Mouse (Mus musculus) ovary, postnatal 36 days (tissue): ENCODE measurements around the gene Lmo2.

Source experiments
- DNase-seq: peaks from one replicate; pipeline ENCODE4 v3.0.0; 2022; ENCODE audit warnings: low spot score, mixed read lengths

Gene Lmo2

DNA sequence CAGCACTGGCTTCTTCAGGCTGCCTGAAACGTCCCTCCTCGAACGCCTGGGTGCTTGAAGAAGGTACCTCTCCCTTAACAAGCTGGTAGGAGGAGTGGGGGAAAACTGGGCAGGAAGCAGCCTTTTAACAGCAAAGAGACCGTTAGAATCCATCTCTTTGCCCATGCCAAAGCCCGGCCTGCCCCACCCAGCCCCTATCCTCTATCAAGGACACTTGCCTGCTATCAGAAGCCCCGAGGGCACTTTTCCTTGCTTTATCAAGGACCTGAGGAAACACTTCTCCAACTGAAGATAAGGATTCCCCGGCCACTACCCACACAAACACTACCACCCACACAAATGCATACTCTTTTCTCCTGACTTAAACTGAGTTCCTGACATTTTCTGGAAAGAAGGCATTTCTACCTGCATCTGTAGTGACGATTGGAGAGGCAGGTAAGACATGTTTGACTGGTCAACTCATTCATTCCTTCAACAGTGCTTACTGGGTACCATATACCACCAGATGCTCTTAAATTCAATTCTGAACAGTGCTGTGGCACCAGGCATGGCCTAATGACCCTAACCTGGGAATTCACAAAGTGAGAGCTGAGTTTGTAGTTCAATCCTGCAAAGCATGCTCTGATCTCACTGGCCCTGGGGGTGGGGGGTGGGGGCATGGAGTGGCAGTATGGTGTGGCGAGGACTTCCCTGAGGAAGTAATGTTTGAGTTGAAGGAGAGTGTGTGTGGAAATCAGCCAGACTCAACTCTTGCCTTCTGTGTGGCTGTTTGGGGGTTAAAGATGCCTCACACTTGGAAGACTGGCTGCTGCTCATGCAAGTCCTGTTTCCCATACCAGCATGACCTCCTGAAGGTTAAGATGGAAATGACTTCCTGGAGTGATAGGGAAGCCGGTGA lies at the start of gene Lmo2:
Gene Lmo2, plus strand, starts transcription at position 338 of the 898 bp plus-strand sequence.
- DNase-seq, result no peak

DNA sequence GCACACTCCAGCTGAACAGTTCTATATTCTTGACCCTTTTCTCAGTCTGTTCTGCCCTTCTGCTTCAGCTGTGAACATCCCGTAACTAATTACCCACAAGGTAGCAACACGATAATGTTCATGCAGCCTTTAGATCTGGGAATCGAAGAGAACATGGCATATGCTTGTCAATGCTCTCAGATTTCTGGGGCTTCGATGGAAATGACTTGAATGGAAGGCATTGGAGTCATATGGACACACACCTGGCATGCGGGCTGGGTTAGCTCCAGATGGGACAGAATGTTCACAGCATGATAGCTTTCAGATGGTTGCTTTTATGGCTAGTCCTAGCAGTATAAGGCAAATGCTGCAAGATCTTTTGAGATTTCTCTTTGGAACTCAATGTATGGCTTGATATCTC lies 47.2 kb upstream of the Lmo2 start:
- DNase-seq, result no peak

DNA sequence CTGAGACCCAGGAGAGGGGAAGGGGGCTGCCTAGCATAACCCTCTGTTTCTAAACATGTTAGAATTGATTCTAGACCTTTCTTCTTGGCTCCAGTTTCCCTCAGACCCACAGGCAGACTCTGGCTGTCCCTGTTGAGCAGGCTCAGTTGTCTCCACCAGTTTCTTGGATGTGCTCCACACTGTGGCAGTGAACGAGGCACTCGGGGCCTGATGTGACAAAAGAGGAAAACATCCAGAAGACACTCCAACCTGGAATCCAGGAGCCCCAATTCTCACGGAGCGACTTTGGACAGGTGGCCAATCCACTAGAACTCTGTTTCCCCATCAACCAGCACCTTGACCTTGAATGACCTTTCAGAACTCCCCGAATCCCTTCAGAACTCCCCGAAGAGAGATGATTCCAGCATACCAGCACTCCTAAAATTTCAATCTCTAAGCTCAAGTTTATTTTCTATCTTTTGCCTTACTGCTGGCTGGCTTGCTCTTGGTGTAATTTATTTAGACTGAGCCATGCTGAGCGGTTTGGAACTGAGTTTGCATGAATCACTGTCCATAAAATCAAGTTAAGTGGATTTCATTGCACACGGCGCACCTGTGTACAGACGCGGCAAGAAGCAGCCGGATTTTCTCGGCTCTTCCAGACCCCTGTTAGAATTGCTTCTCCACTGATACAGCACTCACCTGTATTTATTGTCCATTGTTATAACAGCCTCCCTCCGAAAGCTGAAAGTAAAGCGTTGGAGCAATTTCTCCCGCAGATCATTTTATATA lies 45.1 kb upstream of the Lmo2 start:
- DNase-seq, result no peak

DNA sequence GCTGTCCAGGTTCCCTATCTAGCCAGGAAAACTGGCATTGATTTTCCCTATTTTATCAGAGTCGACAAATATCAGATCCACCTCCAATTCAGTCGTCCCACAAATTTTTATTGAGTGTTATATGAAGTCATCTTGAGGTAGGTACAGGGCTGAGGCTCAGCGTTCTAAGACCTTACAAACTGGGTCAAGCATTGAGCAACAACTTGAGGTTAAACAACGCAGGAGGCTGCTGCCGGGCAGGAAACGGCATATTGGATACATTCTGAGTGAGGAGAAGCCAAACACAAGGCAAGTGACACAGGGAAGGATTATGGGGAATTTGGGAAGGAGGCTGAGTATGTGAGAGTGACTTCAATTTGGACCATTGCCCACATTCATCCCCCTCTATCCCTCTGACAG lies 44.5 kb upstream of the Lmo2 start:
- DNase-seq, result no peak

DNA sequence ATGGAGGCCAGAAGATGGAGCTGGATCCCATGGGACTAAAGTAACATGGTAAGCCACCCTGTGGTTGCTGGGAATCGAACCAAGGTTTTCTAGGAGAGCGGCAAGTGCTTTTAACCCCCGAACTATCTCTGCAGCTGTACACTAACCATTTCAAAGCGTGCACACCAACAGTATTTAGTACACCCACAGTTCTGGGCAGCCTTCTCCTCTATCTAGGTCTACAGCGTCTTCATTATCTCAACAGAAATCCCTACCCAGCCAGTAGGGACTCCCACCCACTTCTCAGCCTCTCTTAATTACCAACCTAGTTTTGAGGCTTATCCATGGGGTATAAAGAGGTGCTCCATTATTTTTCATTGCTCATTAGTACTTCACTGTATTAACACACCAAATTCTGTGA lies 41.7 kb upstream of the Lmo2 start:
- no peak for DNase-seq

DNA sequence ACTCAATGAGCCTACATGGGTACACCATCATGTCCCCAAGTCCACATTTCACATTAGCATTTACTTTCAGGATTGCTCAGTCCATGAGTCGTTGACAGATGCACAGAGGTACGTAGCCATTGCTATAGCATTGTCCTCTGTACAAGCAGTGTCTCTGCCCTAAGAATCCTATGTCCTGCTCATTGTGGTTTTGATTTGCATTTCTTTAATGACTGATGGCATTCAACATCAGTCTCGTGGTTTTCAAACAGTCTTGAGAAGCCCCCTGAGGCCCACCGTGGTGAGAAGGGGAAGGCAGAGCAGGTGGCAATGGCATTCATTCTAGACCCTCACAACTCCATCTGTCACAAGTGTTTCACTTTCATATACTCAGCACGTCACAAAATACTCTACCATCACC lies 40.4 kb upstream of the Lmo2 start:
- DNase-seq, result no peak

DNA sequence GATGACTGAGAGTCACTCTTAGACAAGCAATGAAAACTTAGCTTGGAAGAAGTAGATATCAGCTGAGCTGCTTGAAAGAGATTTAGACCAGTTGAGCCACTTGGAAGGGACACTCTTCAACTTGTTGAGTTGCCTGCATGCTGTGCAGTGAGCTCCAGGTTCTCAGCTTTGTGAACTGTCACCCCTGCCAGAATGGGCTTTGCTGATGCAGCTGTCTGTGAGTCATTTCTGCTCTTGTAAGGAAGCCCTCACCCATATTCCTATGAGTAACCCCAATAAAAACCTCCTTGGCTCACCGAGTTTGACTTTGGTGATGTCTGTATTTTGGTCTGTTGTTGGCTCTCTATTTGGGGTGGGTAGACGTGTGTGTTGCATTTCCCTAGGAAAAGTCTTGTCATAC lies 39.4 kb upstream of the Lmo2 start:
- DNase-seq, result no peak

DNA sequence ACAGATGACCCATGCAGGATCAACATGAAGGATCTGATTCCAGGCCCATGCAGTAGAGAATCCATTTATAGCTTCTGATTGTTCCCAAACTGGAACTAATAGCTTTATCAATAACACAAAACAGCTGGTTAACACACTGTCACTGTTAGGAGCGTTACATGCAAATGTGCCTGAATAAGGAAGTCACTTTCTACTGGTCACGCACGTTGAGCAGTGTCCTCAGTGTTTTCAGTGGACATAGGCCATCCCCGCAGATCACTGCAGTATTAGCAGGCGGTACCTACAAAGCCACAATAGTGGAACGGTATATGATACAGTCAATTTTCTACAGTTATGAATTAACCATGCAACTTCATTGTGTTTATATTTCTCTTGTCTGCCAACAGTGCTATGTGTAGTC lies 38.3 kb upstream of the Lmo2 start:
- DNase-seq, result no peak

DNA sequence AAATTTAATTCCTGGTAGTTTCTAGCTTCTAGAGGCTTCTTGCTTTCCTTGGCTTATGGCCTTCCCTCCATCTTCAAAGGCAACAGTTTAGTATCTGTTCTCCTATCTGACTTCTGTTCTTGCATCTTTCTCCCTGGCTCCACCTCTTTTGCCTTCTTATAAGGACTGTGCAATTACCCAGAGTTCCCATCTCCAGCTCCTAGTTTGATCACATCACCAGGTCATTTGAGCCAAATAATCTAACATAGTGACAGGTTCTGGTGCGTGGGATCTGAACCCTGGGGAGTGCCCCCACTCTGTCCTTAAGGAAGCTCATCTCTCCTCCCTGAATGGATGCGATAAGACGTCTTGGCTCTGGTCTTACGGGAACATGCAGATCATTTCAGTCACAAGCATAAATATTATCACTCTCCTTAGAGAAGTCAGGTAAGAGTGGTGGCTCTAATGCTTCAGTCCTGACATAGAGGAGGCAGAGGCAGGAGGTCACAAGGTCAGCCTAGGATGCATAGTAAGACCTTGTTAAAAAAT lies 31.1 kb upstream of the Lmo2 start:
- DNase-seq, result no peak

DNA sequence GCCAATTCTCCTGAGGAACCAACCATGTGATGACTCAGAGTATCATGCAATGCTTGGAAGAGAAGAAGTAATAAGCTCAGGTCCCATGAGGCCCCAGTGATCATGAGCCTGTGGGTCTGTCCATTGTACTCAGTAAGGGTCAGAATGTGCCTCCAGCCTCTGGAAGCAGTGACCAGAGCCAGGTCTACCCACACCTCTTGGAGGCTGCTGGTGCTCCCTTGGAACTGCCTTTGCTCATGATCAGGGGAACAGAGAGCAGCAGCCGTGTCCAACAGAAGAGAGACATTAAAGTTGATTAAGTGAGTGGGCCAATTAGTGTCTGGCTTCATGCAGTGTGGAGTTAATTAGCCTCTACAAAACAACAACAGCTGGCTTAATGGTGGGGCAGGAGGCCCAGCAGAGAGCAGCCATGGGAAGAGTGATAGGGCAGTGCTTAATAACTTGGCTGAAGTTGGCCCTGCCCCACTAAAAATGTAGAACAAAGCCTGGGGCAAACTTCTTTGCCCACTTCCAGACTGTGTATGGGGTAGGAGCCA lies 30.1 kb upstream of the Lmo2 start:
- no peak for DNase-seq

DNA sequence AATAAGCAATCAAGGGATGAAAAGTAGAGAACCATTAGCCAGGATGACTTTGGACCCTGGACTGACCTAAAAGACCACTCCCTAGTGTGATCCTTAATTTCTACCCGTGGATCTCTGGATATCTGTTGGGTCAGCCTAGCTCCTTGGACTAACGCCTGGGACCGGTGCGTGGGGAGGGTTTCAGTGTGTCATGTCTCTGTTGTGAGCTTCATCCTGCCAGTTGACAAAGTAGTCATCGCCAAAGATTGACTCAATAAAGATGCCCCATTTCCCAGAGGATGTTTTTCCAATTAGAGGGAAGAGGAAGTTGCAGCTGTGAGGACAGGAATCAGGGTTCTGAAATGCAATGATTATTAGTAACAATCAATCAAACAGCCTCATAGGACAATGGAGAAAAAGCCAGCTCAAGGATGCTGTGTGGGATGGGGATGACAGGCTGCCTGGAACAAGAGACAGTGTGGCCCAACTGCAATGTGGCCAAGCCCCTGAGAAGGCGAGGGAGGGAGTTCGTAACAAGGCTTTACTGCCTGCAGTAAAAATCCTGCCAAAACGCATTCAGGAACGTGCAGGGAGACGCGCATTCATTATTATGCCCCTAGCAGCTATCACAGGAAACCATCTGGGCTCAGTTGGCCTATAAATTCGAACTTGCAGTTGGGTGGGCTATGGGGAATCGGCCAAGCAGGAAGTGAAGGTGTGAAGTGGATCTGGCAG lies 27.3 kb upstream of the Lmo2 start:
- no peak for DNase-seq

DNA sequence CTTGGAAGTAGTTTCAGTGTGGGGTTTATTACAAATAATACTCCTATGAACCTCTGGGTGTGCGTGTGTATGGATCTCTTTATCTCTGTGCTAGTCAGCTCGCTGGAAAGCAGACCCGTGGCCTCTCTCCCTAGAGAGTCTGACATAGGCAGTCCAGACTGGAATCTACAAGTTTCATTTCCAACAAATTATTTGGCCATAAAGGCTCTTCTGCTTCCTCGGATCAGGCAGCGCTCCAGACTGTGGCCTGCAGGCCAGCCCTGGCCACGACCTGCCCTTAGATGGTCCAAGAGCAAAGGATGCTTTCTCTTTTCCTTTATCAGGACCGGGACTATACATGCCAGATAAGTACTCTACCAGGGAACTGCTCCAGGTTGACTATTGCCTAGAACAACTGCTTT lies 26.3 kb upstream of the Lmo2 start:
- no peak for DNase-seq

DNA sequence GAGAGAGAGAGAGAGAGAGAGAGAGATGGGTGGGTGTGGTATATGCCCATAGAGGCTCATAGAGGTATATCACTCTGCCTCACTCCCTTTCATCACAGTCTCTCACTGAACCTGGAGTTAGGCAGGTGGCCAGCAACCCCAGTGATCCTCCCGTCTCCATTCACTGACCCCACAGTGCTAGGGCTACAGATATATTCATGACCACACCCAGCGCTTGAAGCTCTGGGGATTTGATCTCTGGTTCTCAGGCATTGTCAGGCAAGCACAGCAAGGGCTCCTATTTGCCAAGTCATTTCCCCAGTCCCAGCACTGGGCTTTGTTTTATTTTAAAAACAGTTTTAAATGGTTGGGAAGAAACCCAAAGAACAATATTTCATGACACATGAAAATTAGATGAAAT lies 25.8 kb upstream of the Lmo2 start:
- DNase-seq, result no peak

DNA sequence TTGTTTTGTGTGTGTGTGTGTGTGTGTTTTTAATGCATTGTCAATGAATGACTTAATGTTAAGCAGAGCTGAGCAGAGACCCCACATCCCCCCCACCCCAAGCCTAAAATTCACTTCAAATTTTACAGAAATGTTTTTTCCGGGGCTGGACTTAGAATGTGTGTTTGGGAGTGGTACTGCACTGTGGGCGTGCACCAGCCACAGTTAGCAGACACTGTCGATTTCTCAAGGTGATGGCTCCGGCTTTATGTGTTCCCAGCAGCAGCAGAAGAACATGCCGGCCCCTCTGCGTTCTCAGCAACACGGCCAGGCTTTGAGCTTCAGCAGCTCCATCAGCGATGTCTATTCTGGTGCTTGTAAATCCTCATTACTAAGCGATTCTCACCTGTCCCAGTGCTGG lies 25.3 kb upstream of the Lmo2 start:
- no peak for DNase-seq

DNA sequence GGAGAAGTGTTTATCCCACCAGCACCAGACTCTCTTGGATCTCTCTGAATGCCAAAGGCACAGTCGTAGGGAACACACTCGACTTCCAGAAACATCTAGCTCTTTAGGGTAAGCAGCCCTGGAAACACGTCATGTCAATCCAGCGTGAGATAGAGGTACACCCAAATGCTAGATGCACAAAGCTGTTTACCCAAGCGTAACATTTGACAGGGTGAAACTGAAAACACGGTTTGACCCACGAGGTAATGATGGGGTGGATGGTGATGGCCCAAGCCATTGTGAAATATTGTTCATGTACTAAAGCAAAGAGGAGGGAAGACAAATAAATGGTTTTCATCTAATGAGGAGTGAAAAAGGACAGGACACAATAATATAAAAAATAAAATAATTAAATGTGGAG lies 23.5 kb upstream of the Lmo2 start:
- no peak for DNase-seq

DNA sequence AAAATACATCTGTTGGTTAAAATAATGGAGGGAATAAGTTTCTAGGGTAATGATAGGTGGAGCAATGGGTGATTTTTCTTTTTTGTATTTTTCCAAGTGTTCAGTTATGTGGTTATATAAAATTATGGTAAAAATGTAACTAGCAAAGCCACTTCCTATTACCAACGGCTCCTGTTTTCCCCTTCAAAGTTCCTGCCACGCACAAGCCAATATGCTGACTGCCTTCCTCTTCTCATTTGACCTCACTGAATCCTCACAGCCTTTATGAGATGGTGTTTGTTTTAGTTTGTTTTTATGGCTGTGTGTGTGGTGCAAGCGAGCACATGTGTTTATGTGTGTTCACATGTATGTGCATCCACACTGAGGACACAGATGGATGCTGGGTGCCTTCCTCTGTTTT lies 23.1 kb upstream of the Lmo2 start:
- no peak for DNase-seq

DNA sequence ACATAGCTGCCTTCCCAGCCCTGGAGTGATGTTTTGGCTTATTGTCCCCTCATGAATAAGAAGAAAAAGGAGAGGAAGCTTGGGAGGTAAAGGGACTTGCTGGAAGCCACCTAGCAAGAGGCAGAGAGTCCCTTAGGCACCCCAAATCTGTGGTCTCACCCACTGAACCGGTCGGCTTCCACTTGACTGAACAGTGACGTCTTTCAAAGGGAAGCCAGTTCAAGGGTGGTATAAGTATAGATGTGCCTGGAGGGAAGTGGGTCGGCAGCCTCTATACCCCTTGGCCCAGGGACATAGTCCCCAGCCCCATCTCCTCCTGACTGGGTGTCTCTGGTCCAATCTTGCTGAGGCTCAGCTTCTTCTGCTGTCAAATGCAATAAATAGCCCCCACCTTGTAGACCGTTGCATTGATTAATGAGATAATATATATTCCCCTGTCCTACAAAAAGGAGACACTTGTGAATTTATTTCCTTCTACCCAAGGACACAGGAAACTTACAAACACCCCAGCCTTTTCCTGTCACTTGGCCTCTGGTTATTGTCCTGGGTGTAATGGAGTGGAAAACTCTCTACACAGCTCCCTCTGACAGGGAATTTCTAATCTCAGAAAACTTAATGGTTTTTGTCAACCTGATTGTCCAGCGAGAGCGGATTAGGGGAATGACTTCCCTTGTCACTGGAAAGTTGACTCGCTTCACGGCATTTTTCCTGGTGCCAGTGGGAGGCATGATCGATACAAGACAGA lies 21.9 kb upstream of the Lmo2 start:
- DNase-seq, result no peak

DNA sequence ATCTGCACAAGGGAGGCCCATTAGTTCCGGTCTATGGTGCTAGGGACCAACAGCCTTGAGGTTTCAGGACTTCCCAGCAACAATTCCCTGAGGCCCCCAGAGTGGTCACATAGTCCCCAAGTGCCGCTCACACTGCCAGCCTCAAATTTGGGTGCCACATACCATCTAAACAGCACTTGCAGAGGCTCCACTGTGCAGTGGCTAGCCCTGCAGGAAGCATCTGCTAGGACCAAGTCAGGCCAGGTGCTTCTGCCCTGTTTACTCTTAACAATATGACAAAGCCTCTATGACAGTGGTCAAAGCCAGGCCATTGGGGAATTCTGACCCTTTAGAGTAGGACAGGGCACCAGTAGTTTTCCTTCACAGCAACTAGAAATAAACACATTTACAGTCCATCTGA lies 21.1 kb upstream of the Lmo2 start:
- no peak for DNase-seq

DNA sequence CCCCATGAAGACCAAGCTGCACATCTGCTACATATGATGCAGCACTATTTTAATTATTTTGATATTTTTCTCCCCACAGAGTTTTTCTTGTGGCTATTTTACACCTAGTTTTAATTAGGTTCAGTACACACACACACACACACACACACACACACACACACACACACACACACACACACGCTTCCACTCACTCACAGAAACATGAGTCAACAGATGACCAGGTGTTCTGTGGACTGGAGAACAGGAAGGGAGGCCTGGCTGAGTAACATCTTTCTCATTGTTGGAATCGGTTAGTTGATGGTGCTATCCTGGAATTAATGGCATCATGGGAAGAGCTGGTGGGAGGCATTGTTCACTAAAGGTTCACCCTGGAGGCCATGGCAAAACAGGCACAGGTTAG lies 20.1 kb upstream of the Lmo2 start:
- DNase-seq, result no peak

DNA sequence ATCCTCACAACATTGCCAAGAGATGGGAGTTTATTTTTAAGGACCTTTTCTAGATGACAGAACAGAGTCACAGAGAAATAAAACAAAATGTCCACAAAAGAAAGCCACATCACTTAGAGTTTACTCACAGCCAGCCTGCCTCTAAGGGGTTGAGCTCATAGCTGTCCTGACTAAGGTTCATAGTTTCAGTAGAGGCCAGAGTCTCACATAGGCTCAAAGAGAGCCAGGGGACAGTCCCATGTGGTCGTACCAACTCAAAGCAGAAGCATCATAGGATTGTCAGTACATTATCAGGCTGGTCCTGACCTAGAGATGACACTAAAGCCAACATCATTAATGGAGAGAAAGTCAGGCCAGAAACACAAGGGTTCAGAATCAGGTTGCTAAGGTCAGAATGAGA lies 19.2 kb upstream of the Lmo2 start:
- no peak for DNase-seq

DNA sequence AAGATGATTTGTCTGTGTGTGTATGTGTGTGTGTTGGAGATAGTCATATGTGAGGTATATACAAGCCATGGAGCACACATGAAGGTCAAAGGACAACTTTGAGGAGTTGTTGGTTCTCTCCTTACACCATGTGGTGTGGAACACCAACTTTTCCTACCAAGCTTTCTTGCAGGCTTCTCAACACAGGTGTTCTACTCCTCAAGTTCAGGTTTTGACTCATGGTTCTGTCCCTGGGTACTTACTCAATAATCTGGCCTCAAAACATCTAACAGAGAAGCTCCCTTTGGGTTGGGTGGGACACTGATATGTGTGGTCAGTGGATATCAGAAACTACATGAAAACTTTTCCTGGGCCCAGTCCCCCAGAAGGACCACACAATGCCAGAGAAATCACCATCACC lies 18.8 kb upstream of the Lmo2 start:
- no peak for DNase-seq

DNA sequence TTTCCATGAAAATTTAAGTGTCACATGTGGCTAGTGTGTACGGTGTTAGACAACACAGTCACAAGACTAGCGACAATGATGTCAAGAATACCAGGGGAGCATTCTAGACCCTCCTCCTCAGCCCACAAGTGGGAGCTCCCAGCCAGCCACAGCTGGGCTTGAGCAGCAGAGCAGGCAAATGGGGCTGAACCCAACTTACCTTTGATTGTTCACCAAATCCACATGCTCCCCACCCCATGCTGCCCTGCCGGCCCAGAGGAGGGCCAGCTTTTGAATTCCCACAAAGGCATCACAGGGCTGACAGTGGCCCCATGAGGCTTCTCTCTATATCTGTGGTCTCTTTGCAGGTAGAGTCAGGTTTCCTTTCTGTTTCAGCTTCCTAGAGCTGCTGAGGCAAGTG lies 16.7 kb upstream of the Lmo2 start:
- no peak for DNase-seq
